Mouse (Mus musculus): ENCODE results near the gene Xpo1.
A peak's percentile ranks its signal among the peaks of the same experiment; 100 is the strongest.

Xpo1 gene

DNA sequence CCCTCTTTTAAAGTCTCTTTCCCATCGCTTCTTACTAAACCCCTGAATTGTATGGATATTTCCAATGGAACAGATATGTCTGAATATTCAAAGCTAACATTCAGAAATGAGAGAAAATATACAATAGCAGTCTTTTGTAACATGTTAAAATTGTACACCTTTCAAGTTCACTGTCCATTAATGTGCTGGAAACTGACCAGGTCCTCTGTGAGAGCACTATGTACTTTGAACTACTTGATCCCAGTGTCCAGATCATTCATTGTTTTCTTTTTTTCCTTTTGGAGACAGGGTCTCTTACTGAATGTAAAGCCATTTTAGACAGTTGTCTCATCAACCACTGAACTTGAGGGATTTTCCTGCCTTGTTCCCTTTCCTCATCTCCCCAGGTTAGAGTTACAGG lies 47.3 kb downstream of the Xpo1 start:
- no peak for DNase-seq

DNA sequence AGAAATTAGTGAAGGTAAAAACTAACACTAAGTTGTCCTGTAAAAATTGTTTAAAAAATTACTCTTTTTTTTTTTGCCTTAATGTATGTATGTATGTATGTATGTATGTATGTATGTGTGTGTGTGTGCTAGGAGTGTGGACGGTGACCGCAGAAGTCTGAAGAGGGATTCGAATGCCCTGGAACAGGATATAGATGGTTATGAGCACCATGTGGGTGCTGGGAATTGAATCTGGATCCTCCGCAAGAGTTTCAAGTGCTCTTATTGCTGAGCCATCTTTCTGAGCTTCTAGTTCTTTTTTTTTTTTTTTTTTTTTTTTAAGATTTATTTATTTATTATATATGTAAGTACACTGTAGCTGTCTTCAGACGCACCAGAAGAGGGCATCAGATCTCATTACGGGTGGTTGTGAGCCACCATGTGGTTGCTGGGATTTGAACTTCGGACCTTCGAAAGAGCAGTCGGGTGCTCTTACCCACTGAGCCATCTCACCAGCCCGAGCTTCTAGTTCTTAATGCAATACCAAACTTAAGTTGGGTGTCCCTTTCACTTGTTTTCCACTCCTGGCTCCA lies 49.3 kb downstream of the Xpo1 start:
- DNase-seq: peak; percentile 23

DNA sequence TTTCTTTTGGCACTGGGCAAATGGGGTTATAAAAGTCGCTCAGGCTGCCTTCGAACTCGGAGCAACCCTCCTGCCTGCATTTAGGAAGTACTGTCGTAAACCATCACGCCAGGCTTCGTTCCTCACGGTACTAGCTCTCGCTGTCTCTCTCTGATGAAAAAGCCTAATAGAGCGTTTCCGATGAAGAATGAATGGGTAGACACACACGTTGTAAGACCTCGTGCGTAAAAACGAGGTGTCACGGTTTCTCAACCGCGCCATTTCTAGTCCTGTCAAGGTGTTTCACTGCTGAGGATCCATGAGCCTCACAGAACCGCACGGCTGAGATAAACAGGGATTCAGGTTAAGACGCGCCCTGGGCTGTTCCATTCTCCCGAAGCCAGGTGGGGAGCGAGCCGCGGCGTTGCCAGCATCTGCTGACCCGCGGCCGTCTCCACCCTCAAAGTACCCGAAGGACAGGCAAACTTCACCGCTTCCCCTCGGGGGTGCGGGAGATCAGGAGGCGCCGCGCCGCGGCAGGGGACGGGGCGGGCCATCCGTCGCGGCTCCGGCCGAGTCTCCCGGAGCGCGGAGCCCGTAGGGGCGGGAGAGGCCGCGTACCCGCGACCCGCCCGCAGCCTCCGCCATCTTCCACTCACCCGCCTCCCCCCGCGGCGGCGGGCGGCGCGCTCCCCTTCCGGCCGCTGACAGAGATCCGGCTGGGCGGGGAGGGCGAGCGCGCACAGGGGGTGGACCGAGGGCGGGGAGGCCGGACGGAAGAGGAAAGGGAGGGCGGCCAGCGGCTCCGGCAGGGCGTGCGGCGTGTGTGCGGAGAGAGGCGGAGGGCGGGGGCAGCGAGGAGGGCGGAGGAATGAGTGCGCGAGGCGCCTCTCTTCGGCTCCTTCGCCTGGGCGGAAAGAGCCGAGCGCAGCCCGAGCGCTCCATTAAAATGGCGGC lies 50.1 kb downstream of the Xpo1 start:
- DNase-seq: peak; percentile 98

DNA sequence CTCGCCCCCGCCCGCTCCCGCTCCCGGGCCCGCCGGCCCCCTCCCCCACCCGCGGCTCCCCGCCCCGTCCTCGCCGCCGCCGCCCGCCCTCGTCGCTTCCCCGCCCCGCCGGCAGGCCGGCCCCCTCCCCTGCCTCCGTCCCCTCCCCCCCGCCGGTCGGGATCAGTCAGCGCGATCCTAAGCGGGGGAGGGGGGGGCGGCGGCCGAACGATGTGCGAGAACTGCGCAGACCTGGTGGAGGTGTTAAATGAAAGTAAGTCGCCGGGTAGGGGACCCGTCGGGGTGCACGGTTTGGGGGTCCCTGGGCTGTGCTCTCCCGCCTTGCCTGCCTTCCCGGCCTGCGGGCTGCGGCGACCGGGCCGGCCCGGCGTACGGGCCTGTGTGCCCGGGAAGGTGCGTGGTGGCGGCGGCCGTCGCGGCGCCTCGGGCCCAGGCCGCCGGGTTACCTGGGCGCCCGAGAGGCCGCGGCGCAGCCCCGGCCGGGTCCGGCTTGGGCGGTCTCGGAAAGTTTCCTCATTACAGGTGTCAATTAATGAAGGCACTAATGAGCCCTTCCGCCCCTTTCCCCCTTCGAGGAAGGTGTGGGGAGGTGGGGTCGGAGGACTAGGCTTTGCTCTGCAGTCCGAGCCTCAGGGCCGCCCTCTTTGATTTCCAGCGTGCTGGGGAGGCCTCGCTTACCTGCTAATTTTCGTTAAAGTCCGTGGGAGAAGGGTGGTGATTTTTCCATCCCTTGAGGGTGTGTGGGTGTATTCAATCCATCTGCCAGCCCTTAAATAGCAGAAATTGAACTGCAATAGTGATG lies 51.1 kb downstream of the Xpo1 start, which contains the start of gene Usp34:
Gene Usp34 (plus strand): TSS at position 132 of the 802 bp plus-strand sequence.
- peak; percentile 82 for DNase-seq

DNA sequence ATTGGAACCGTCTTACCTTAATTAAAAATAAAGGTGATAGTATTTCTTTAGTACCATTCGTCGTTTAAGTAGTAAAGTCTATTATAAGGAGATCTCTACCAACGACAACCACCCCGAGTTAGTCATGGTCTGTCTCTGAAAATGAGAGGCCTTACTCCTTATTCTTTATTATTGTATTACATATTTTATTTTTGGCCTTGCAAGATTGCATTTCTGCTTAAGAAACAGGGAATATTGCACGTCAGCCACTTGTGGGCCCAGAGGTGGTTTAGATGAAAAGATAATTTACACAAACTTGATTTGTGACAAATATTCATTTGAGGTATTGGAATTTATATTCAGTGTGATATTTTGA lies 51.7 kb downstream of the Xpo1 start:
- DNase-seq: no peak

DNA sequence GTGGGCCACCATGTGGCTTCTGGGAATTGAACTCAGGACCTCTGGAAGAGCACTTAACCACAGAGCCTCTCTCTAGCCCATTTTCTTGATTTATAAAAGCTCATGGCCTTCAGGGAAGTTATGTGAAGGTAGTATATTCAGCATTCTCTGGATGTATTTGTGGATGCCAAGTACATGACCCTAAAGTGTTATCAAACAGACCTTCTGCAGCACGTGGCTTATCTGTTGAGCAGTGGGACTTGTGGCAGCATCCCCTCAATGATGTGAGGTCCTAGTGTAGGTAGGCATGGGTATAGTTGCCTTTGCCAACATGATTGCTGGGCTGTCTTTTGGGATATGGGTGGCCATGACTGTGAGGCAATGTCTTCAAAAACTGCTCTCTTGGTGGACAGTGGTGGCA lies 57.7 kb downstream of the Xpo1 start:
- no peak for DNase-seq

DNA sequence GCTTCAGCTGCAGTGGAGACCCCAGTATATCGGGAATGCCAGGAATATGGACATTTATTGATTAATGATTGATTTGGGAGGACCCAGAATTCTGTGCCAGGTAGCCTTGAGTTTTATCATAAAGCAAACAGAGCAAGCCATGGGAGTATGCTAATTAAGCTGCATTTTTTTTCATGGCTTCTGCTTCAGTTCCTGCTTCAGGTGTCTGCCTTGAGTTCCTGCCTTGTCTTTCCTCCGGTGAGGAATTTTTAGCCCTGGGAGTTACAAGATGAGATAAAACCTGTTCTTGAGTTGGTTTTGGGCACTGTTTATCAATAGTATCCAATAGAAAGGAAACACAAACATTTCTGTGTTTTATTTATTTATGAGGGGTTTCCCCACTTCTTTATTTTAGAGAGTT lies 73.6 kb downstream of the Xpo1 start:
- no peak for DNase-seq

DNA sequence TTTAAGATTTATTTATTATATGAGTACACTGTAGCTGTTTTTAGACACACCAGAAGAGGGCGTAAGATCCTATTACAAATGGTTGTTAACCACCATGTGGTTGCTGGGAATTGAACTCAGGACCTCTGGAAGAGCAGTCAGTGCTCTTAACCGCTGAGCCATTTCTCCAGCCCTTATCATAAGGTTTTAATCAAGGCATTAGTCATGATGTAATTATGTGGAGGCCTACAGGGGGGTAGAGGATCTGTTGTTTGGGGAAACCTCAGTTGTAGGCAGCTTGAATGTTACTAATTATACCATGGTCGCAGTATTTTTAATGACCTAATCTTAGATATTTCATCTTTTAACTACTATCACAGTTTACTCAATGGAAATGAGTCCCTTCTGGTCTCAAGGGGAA lies 76.3 kb downstream of the Xpo1 start:
- DNase-seq: peak; percentile 6

DNA sequence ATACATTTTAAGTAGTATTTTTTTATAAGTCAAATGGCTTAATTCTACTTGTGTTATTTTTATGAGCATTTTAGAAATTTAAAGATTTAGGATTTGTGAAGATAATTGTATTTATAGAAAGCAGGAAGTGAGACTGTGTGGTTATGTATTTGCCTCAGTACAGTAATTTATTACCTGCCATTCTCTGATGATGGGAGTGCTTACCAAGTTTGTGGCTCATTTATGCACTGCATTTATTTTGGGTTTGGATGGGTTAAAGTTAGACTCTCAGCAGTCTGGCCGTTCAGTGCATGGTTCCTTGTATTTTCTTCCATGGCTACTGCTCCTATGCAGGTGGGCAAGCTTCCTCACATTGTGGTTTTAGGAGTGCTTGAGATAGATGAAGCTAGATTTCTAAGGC lies 79.3 kb downstream of the Xpo1 start:
- DNase-seq: no peak
